Mouse (Mus musculus): ENCODE results near the gene Gpr152.

DNA sequence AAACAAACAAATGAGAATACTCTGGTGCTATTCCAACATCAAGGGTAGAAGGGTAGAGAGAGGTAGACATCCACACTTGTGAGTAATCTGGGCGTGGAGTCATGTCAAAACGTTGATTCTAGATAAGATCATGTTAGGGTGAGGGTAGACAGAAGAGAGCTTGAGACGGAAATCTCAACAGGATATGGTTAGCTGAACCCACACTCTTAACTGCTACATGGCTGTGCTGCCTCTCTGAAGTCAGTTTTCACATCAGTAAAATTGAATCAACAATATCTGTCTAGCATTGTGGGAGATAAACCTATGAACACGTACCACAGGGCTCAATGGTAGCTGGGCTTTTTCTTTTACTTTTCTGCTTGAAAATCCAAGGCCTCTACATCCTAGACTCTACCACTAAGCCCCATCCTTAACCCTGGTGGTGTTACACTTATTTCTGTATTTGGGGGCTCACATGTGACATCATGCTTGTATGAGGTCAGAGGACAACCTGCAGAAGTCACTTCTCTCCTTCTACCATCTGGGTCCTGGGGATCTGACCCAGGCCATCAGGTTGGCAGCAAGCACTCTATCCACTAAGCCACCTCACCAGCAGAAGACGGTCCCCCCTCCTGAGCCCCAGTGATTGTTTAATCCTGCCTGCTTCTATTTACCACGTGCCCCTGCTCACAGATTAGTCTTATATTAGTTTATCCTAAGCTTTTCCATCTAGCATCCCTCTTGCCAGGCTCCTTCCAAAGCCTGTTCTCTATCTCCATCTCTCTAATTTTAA lies 19.7 kb upstream of the Gpr152 start:
- TF ChIP-seq CTCF (IDR thresholded peaks at IDR 0.05; ENCODE audit: low read depth): no peak
- no peak for TF ChIP-seq EP300 (IDR thresholded peaks at IDR 0.05; ENCODE audit: low read depth)

Measured in liver, postnatal 0 days (tissue).